Mouse (Mus musculus) CD4-positive naive resting alpha-beta T cell, adult 76 days (primary cell): ENCODE data around the gene Fam228a. TPM values are rescaled to one million over a fixed set of nuclear protein-coding genes. Genes with fewer than 3 reads are reported as not detected.

Experiments
- total RNA-seq: library from RNA; stranded (reverse); gene quantifications from one replicate; pipeline ENCODE4 v1.2.4, GENCODE M21; 2023

The Fam228a gene
- total RNA-seq: not detected

GRCm38 (mm10) chr12:4738031-4738576, at the start of gene Fam228a:
TSS of gene Fam228a (minus strand) at chr12:4738430.

GRCm38 (mm10) chr12:4768492-4769332, 30.5 kb upstream of the Fam228a start, which contains the start of the genes Pfn4 and Fam228b:
TSS of gene Pfn4 (plus strand) at chr12:4769022.
TSS of gene Fam228b (minus strand) at chr12:4769267.

Other genes with a start within 250 kb of the Fam228a start
- 196 TPM for gene Itsn2, start 145.8 kb downstream of the Fam228a start, total RNA-seq
- gene Gm3625, start 145.5 kb downstream of the Fam228a start, total RNA-seq: not detected
- gene Pfn4, start 30.6 kb upstream of the Fam228a start, total RNA-seq: 1.5 TPM
- gene Fam228b, start 30.8 kb upstream of the Fam228a start, total RNA-seq: 4.7 TPM
- gene Sf3b6, start 79.1 kb upstream of the Fam228a start, total RNA-seq: 154 TPM
- gene Fkbp1b, start 103.2 kb upstream of the Fam228a start, total RNA-seq: not detected
- 12.6 TPM for gene Wdcp, start 104.9 kb upstream of the Fam228a start, total RNA-seq
- 2.7 TPM for gene Mfsd2b, start 135.9 kb upstream of the Fam228a start, total RNA-seq
- 26.4 TPM for gene Ubxn2a, start 169.3 kb upstream of the Fam228a start, total RNA-seq
- 82.0 TPM for gene Atad2b, start 178.9 kb upstream of the Fam228a start, total RNA-seq